Mouse (Mus musculus) lung, adult 2 months (tissue): ENCODE data around the gene Aldh3b2.

Experiments
- CTCF ChIP-seq: fragments of 200-500 bp; IDR thresholded peaks from 2 replicates; pipeline ENCODE4 v1.5.1; 2011; ENCODE audit warnings: mild to moderate bottlenecking, low read length, control low read depth; ENCODE audit not compliant: insufficient read depth
- POLR2A ChIP-seq: fragments of 200-500 bp; IDR thresholded peaks from 2 replicates; pipeline ENCODE4 v1.6.1; 2011; ENCODE audit warnings: low read depth, mild to moderate bottlenecking, control low read depth, low read length, borderline replicate concordance; ENCODE audit errors: extremely low read depth

- TF ChIP-seq CTCF (no peak), POLR2A (no peak)
Measured at GRCm38 (mm10) chr19:3967258-3967657, 4.9 kb upstream of the Aldh3b2 start.
